Comparison of ENCODE assay signal across 14 mouse cellular contexts in genomic region chr2:117941517-117942096, GRCm38 (mm10).
DNase-seq lines count a peak whose midpoint lies in the region; ATAC-seq lines count a peak whose summit lies in the region.
"Had no signal": no experiment of that assay in that cellular context is flagged by ENCODE, and none has a peak within 500 bp of the region (broad histone marks: within the 10 kb centered on the region; RNA-seq: fewer than 3 reads in every experiment).

No protein-coding gene starts in this region.

- DNase-seq in right cerebral cortex, adult 18-20 months = peak; percentile 5
- no peak for DNase-seq in right cerebral cortex, postnatal 4 days
- peak; percentile 21 for DNase-seq in lung, postnatal 25 days (ENCODE audit: low spot score)
- DNase-seq in adrenal gland, postnatal 14 days = no peak
- DNase-seq in spleen, postnatal 10 days (ENCODE audit: low spot score in 2 of 2) = no peak
- DNase-seq: adrenal gland, postnatal 36 days; cerebellum, adult 11-12 months; embryo, embryonic 11 days; kidney, adult 2 months had no signal

- H3K27ac ChIP-seq in heart, embryonic 16.5 days (ENCODE audit: low read length) = no peak overlapping the region
- H3K27ac ChIP-seq in heart, embryonic 11.5 days (ENCODE audit: low read depth, low read length) = no peak overlapping the region
- H3K27ac ChIP-seq: hindbrain, embryonic 12.5 days; macrophage had no signal

- H3K27me3 ChIP-seq in heart, embryonic 16.5 days (ENCODE audit: control insufficient read depth, insufficient read depth, low read length) = no peaks in the 10 kb centered on the region
- H3K27me3 ChIP-seq in heart, embryonic 11.5 days (ENCODE audit: control insufficient read depth, insufficient read depth, low read length) = no peaks in the 10 kb centered on the region
- H3K27me3 ChIP-seq: hindbrain, embryonic 12.5 days had no signal

- no peaks in the 10 kb centered on the region; the same call in 1 of the 2 replicates for H3K4me1 ChIP-seq in heart, embryonic 16.5 days (ENCODE audit: control insufficient read depth, insufficient read depth, low read length)
- H3K4me1 ChIP-seq in heart, embryonic 11.5 days (ENCODE audit: control insufficient read depth, insufficient read depth, low read length) = no peaks in the 10 kb centered on the region

- 42% methylated on average over 6 of the region's 6 CpGs for whole genome bisulfite sequencing in heart, embryonic 16.5 days
- 51% methylated on average over 6 of the region's 6 CpGs for WGBS in heart, embryonic 11.5 days (ENCODE audit: insufficient replicate concordance)

- H3K36me3 ChIP-seq in heart, embryonic 16.5 days (ENCODE audit: control insufficient read depth, insufficient read depth) = no peaks in the 10 kb centered on the region
- H3K36me3 ChIP-seq in heart, embryonic 11.5 days (ENCODE audit: control insufficient read depth, insufficient read depth, low read length) = no peaks in the 10 kb centered on the region
- H3K36me3 ChIP-seq: hindbrain, embryonic 12.5 days had no signal

- ATAC-seq in heart, embryonic 16.5 days (replicated peaks; ENCODE audit: extremely low read depth, insufficient read depth, low FRiP score) = no peak
- ATAC-seq in heart, embryonic 11.5 days (replicated peaks; ENCODE audit: insufficient number of reproducible peaks, low FRiP score, low TSS enrichment) = no peak
- ATAC-seq: forebrain, embryonic 16.5 days had no signal

- peak overlapping the region; percentile 39; the same call in 1 of the 2 replicates for H3K4me2 ChIP-seq in heart, embryonic 16.5 days (ENCODE audit: low read depth, low read length)
- no peak overlapping the region for H3K4me2 ChIP-seq in heart, embryonic 11.5 days
- H3K4me2 ChIP-seq: hindbrain, embryonic 12.5 days had no signal

- no peaks in the 10 kb centered on the region for H3K9me3 ChIP-seq in heart, embryonic 16.5 days (replicated peaks; ENCODE audit: control insufficient read depth, low read length)
- H3K9me3 ChIP-seq in heart, embryonic 11.5 days (replicated peaks; ENCODE audit: control insufficient read depth, low read length) = no peaks in the 10 kb centered on the region
- H3K9me3 ChIP-seq: hindbrain, embryonic 12.5 days had no signal

- no peak overlapping the region for H3K9ac ChIP-seq in heart, embryonic 16.5 days (ENCODE audit: low read length)
- no peak overlapping the region for H3K9ac ChIP-seq in heart, embryonic 11.5 days (ENCODE audit: low read depth, low read length)
- H3K9ac ChIP-seq: hindbrain, embryonic 12.5 days had no signal

- peak overlapping the region; percentile 18 for H3K4me3 ChIP-seq in heart, embryonic 16.5 days (ENCODE audit: low read length)
- no peak overlapping the region for H3K4me3 ChIP-seq in heart, embryonic 11.5 days (ENCODE audit: low read depth, low read length)
- H3K4me3 ChIP-seq: hindbrain, embryonic 12.5 days had no signal

Comparison
In these comparisons a context has a peak if more than half of its experiments do, and no peak if none do; other contexts are left out.
1. DNase-seq: peak in right cerebral cortex, adult 18-20 months (single experiment) and lung, postnatal 25 days (single experiment); none in right cerebral cortex, postnatal 4 days (single experiment), adrenal gland, postnatal 14 days (single experiment) and spleen, postnatal 10 days (0 of 2).